Mouse (Mus musculus) bone marrow macrophage, adult 2 months (primary cell): ENCODE data around the gene Cd6.

Source experiments
- CTCF ChIP-seq: IDR thresholded peaks from 2 replicates; pipeline ENCODE4 v1.5.1; 2012; ENCODE audit warnings: low read depth, mild to moderate bottlenecking, low read length, moderate library complexity
- POLR2A ChIP-seq: IDR thresholded peaks from 2 replicates; pipeline ENCODE4 v1.6.1; 2012; ENCODE audit warnings: mild to moderate bottlenecking, low read depth, low read length, borderline replicate concordance

GRCm38 (mm10) chr19:10809428-10810175, 20.3 kb downstream of the Cd6 start:
- no peak for TF ChIP-seq POLR2A
- no peak for TF ChIP-seq CTCF
